ENCODE assay signal across 13 mouse cellular contexts in the genomic region with DNA sequence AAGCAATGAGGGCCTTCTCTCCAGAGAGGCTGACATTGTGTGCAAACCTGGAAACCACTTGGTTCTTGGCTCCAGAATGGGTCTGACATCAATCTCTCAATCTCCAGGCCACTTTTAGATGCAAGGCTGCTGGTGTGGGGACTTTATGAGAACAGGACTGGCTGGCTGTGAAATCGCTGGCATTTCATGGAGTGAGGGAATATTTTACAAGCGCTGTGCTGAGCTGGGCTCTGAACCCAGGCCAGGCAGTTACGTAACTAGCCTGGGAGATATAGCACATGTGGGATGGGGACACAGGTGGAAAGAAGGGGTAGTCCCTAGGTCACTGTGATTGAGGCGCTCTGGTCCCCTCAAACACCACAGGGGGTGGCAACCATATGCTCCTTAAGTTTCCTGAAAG. TPM values are rescaled to one million over a fixed set of nuclear protein-coding genes. Genes with fewer than 3 reads are reported as not detected.
DNase-seq lines count a peak whose midpoint lies in the region; TF ChIP-seq lines count a peak whose summit lies in the region.
"Had no signal": no experiment of that assay in that cellular context is flagged by ENCODE, and none has a peak within 500 bp of the region (broad histone marks: within the 10 kb centered on the region; RNA-seq: fewer than 3 reads in every experiment).

No protein-coding gene starts in this region.

- TF ChIP-seq CTCF in layer of hippocampus, adult 2 months (conservative IDR thresholded peaks at IDR 0.05) = no peak

- peak; percentile 65 for DNase-seq in cerebellum, adult 11-12 months
- DNase-seq in cerebellum, postnatal 10 days = no peak
- no peak for DNase-seq in layer of hippocampus, adult 2 months (ENCODE audit: low spot score in 2 of 2)
- no peak for DNase-seq in layer of hippocampus, adult 9-10 months (ENCODE audit: low spot score)
- peak; percentile 71 to 74 for DNase-seq in right cerebral cortex, postnatal 10 days (ENCODE audit: low spot score in 2 of 2)
- no peak for DNase-seq in right cerebral cortex, adult 2 months (ENCODE audit: low spot score in 2 of 2)
- peak; percentile 93 for DNase-seq in skeletal muscle tissue, adult 2 months (ENCODE audit: low read depth, low spot score)
- no peak for DNase-seq in c-Kit-positive CD71-positive TER-119-positive erythroid progenitor cells, embryonic 14.5 days (ENCODE audit: low spot score)
- DNase-seq: adrenal gland, adult 2 months; B cell, adult 2 months had no signal

- H3K27ac ChIP-seq in layer of hippocampus, adult 2 months = peak overlapping the region; percentile 72
- H3K27ac ChIP-seq: kidney, embryonic 15.5 days had no signal

- no peak overlapping the region for H3K4me3 ChIP-seq in layer of hippocampus, adult 2 months
- H3K4me3 ChIP-seq: erythroblast, embryonic 14.5 days; kidney, embryonic 15.5 days had no signal

RNA-seq across cellular contexts. Expression of a gene that starts 33.4 kb away (rescaled TPM):
- 100 to 1,000 TPM; 253 to 270 TPM for total RNA-seq in layer of hippocampus, adult 2 months (2021)
- total RNA-seq: MEL had no signal

RNA-seq across cellular contexts. Expression of a gene that starts 33.4 kb away (rescaled TPM):
- 100 to 1,000 TPM; 667 to 694 TPM for total RNA-seq in layer of hippocampus, adult 2 months (2021)
- total RNA-seq: MEL had no signal

Comparison
In these comparisons a context has a peak if more than half of its experiments do, and no peak if none do; other contexts are left out.
1. DNase-seq: peak in cerebellum, adult 11-12 months (single experiment), right cerebral cortex, postnatal 10 days (2 of 2) and skeletal muscle tissue, adult 2 months (single experiment); none in cerebellum, postnatal 10 days (0 of 2), layer of hippocampus, adult 2 months (0 of 2), layer of hippocampus, adult 9-10 months (single experiment), right cerebral cortex, adult 2 months (0 of 2) and c-Kit-positive CD71-positive TER-119-positive erythroid progenitor cells, embryonic 14.5 days (single experiment).